Mouse (Mus musculus): Measurements from ENCODE around the gene Siah1a. TPM values are rescaled to one million over a fixed set of nuclear protein-coding genes. Genes with fewer than 3 reads are reported as not detected.

Siah1a gene
- total RNA-seq, 1 experiment from 2014 or later, result 37.5 TPM

GRCm38 (mm10) chr8:86713407-86714188, 32.1 kb downstream of the Siah1a start:
- ATAC-seq (ENCODE audit: extremely low read depth, insufficient number of reproducible peaks, low FRiP score, poor library complexity, severe bottlenecking), result no peak

DNA sequence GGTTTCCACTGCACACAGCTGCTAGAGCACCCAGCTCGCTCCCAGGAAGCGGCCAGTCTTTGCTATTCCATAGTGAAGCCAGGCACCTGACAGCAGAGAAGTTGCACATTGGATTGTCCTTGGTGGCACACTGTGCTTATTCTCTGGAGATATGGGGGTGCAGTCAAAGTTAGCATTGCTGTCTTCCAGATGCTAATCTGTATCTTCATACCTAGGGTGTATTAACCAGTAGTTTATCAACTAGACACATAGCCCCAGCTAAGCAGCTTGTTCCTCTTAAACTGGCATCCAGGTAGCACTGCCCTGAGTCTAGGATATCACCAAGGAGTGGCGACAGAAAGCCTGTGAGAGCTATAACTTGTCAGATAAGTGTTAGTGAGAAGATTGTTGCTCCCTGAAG, 33.1 kb downstream of the Siah1a start:
- no peak for ATAC-seq (ENCODE audit: extremely low read depth, insufficient number of reproducible peaks, low FRiP score, poor library complexity, severe bottlenecking)

GRCm38 (mm10) chr8:86707873-86708272, 37.9 kb downstream of the Siah1a start:
- ATAC-seq (ENCODE audit: extremely low read depth, insufficient number of reproducible peaks, low FRiP score, poor library complexity, severe bottlenecking), result peak; percentile 75

DNA sequence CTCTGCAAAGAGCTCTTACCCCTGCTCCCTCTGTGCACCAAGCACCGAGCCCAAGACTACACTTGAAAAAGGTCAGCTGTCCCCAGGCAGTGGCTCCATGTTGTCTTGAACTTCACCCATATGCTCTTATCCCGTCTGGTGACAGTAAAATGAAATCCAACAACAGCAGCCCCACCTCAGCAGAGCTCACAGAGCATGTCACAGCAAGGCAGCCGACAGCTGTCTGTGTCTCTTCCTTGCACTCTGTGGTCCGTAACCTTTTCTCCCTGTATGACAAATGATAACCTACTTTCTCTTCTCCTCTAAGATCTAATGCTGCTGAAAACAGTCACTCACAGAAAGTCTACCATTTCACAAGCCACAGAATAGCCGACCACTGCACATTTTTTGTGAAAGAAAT, 39.0 kb downstream of the Siah1a start:
- no peak for ATAC-seq (ENCODE audit: extremely low read depth, insufficient number of reproducible peaks, low FRiP score, poor library complexity, severe bottlenecking)

DNA sequence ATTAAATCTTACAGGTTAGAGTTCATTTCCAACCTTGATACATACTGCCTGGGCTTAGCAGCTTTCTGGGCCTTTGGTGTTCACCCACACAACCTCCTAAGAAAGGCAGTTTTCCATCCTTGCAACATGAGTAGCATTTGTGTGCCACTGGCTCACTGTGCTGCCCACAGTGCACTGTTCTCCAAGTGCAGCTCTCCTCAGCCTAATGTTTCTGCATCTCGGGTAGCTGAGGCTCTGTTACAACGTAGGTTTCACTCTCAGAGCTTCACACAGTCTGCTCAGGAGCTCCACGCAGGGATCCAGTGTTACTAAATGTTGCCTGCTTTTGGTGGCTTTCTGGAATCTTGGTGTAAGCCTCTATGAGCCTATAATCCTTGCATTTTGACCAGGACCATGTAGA, 40.4 kb downstream of the Siah1a start:
- ATAC-seq (ENCODE audit: extremely low read depth, insufficient number of reproducible peaks, low FRiP score, poor library complexity, severe bottlenecking), result no peak

- ATAC-seq (ENCODE audit: extremely low read depth, insufficient number of reproducible peaks, low FRiP score, poor library complexity, severe bottlenecking), result no peak
Measured at GRCm38 (mm10) chr8:86702453-86702852, 43.3 kb downstream of the Siah1a start.

GRCm38 (mm10) chr8:86699471-86699870, 46.3 kb downstream of the Siah1a start:
- ATAC-seq (ENCODE audit: extremely low read depth, insufficient number of reproducible peaks, low FRiP score, poor library complexity, severe bottlenecking), result peak; percentile 36; the same call in 1 of the 2 replicates

GRCm38 (mm10) chr8:86698811-86699421, 46.8 kb downstream of the Siah1a start:
- ATAC-seq (ENCODE audit: extremely low read depth, insufficient number of reproducible peaks, low FRiP score, poor library complexity, severe bottlenecking), result no peak

DNA sequence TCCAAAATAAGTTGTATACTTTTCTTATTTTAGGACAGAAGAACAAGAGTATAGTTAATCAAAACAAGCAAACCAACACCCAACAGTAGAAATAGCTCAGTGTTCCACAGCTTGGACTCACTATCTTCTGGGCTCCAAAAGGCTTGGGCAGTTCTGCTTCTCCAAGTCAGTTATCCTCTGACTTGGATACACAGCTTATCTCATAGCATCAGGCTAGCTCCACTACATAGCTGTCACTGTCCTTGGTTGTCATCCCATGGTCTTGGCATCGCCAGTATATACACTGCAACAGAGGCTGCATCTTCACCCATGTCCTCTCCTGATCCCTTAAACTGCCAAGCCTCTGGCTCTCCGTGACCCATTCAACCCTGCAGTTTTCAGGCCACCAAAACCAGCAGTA, 50.0 kb downstream of the Siah1a start:
- ATAC-seq (ENCODE audit: extremely low read depth, insufficient number of reproducible peaks, low FRiP score, poor library complexity, severe bottlenecking), result no peak

- no peak for ATAC-seq (ENCODE audit: extremely low read depth, insufficient number of reproducible peaks, low FRiP score, poor library complexity, severe bottlenecking)
Measured at GRCm38 (mm10) chr8:86694011-86694410, 51.7 kb downstream of the Siah1a start.

GRCm38 (mm10) chr8:86692107-86692506, 53.6 kb downstream of the Siah1a start:
- ATAC-seq (ENCODE audit: extremely low read depth, insufficient number of reproducible peaks, low FRiP score, poor library complexity, severe bottlenecking), result no peak

DNA sequence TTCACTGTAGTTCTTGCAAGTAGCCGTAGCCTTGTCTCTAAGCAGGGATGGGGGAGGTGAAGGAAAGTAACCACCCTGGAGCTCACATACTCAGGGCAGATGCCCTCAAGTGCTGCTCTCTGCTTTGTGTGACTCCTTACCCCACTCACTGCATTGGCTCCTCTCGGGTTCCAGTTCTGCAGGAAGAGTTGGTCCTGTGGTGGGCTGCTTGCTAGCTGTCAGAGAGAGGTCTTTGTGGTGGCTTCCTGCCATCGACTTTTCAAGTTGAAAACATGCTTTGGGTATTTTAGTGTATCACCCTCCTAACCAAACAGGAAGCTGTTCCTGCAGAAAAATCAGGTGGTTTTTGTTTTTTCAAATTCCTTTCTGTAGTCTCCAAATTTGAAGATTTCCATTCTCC, 59.1 kb downstream of the Siah1a start:
- ATAC-seq (ENCODE audit: extremely low read depth, insufficient number of reproducible peaks, low FRiP score, poor library complexity, severe bottlenecking), result no peak

Other genes starting within 250 kb of the Siah1a start
- gene Abcc12, start 165.2 kb downstream of the Siah1a start, total RNA-seq (2017), result 0.12 TPM in 1 of 2 replicates, not detected in the other
- gene Lonp2, start 121.9 kb downstream of the Siah1a start, total RNA-seq (2017), result 75.7 and 78.6 TPM in 2 replicates
- 1.4 TPM in 1 of 2 replicates, not detected in the other for gene Gm10638, start 235 bp downstream of the Siah1a start, total RNA-seq (2017)
- gene N4bp1, start 139.3 kb upstream of the Siah1a start, total RNA-seq (2017), result 81.9 and 82.2 TPM in 2 replicates